Mouse (Mus musculus): Measurements from ENCODE around the gene Grk6. TPM values are rescaled to one million over a fixed set of nuclear protein-coding genes. Genes with fewer than 3 reads are reported as not detected.

The Grk6 gene
- polyA plus RNA-seq, 1 experiment, result 29.1 TPM

- peaks cover 46% of the 10 kb centered on the region for H3K27me3 ChIP-seq (ENCODE audit: control insufficient read depth, insufficient read depth, insufficient read length)
- no peaks in the 10 kb centered on the region for H3K79me2 ChIP-seq (ENCODE audit: control insufficient read depth, insufficient read depth)
- peak overlapping the region; percentile 9 for H3K4me2 ChIP-seq (ENCODE audit: low read depth)
- no peak overlapping the region for H3K4me3 ChIP-seq
- no peak overlapping the region for H3ac ChIP-seq (ENCODE audit: control insufficient read depth, insufficient read length)
- no peak for TF ChIP-seq TCF3 (IDR thresholded peaks at IDR 0.05; ENCODE audit: insufficient read length, low read depth)
- no peak for TF ChIP-seq MYOD1 (IDR thresholded peaks at IDR 0.05; ENCODE audit: control insufficient read depth in 1 of 3, insufficient read length in 2 of 3, low read depth in 2 of 3)
- TF ChIP-seq POLR2AphosphoS2 (IDR thresholded peaks at IDR 0.05; ENCODE audit: insufficient read length, low read depth), result no peak
- no peak for TF ChIP-seq SRF (IDR thresholded peaks at IDR 0.05; ENCODE audit: control insufficient read depth, insufficient read length, low read depth)
- no peak for TF ChIP-seq USF1 (IDR thresholded peaks at IDR 0.05; ENCODE audit: low read depth)
- TF ChIP-seq TCF12 (IDR thresholded peaks at IDR 0.05; ENCODE audit: insufficient read depth, poor library complexity, severe bottlenecking), result no peak
- no peak for TF ChIP-seq CEBPB (IDR thresholded peaks at IDR 0.05; ENCODE audit: insufficient read depth, poor library complexity, severe bottlenecking)
- TF ChIP-seq REST (IDR thresholded peaks at IDR 0.05; ENCODE audit: insufficient read depth, insufficient read length), result no peak
- TF ChIP-seq MAX (IDR thresholded peaks at IDR 0.05; ENCODE audit: low read depth), result no peak
- H3K36me3 ChIP-seq (ENCODE audit: control insufficient read depth, insufficient read depth), result no peaks in the 10 kb centered on the region
These were observed 40.7 kb upstream of the Grk6 start for GRCm38 (mm10) chr13:55403935-55404852.

DNA sequence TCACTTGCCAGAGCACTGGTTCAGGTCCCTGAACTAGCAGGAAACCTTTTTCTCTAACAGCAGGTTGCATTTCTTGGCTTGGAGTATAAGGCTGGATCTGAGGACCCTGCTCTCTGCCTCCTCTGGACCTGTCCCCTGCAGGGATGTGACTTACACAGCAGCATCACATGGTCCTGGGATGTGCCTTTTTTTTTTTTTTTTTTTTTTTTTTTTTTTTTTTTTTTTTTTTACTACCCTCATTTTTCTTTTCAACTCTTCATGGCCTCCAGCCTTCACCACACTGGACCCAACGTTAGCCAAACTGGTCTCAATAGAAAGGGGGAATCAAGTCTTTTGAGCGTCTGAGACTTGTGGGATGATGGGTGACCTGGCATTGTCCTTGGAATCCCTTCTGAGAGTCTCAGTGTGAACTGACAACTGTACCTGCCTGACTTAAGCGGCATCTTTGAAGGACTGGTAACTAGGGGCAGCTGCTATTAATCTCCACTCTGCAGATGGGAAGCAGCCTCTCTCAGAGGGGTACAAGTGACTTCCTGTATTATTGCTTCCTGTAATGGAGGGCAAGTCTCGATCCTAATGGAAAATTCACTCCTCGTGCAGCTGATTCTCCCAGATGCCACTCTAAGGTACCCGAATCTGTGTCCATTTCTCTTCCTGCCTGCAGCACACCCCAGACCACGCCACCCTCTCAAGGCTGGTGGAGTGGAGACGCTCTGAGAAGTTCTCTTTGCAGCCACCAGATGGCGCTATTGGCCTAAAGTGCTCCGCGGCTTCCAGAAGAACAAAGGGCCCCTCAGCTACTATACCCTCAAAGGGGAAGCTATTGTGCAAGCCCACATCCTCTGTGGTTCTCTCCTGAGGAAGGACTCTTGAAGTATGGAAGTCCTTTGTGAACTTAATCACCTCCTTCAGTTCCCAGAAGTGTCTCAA lies 39.8 kb upstream of the Grk6 start:
- peaks cover 37% of the 10 kb centered on the region for H3K27me3 ChIP-seq (ENCODE audit: control insufficient read depth, insufficient read depth, insufficient read length)
- no peaks in the 10 kb centered on the region for H3K36me3 ChIP-seq (ENCODE audit: control insufficient read depth, insufficient read depth)
- no peak overlapping the region for H3K4me2 ChIP-seq (ENCODE audit: low read depth)
- no peak overlapping the region for H3ac ChIP-seq (ENCODE audit: control insufficient read depth, insufficient read length)
- no peak overlapping the region for H3K4me3 ChIP-seq
- no peak for TF ChIP-seq TCF3 (IDR thresholded peaks at IDR 0.05; ENCODE audit: insufficient read length, low read depth)
- TF ChIP-seq MAX (IDR thresholded peaks at IDR 0.05; ENCODE audit: low read depth), result no peak
- peak; percentile 44; the same call in 1 of the 2 replicates for TF ChIP-seq CEBPB (IDR thresholded peaks at IDR 0.05; ENCODE audit: insufficient read depth, poor library complexity, severe bottlenecking)
- TF ChIP-seq REST (IDR thresholded peaks at IDR 0.05; ENCODE audit: insufficient read depth, insufficient read length), result no peak
- no peak for TF ChIP-seq SRF (IDR thresholded peaks at IDR 0.05; ENCODE audit: control insufficient read depth, insufficient read length, low read depth)
- no peaks in the 10 kb centered on the region for H3K79me2 ChIP-seq (ENCODE audit: control insufficient read depth, insufficient read depth)

DNA sequence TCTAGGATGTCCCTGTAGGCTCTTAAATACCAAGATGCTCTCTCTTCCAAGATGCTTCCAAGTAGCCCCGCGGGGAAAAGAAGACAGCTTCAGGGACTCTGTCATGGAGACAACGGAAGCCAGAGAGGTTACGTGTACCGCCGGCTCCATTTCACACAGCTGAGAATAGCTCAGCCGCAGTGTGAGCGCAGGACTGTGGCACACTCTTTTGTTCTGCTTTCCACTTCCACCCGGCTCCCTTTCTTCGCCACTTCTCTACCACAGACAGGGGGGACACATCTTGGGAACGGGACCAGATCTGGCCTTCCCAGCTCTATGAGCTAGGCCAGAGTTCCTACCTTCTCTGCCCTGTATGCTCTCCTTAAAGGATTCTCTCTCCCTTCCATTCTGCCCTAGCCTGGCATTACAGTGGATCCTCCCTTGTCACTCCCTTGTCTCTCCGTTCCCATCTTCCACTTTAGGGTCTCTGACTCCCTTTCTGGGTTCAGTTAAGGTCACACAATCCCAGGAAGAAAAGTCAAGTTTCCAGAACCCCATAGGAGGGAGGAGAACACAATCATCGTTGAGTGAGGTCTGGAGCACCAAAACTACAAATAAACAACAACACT lies 39.0 kb upstream of the Grk6 start:
- H3K36me3 ChIP-seq (ENCODE audit: control insufficient read depth, insufficient read depth), result no peaks in the 10 kb centered on the region
- H3ac ChIP-seq (ENCODE audit: control insufficient read depth, insufficient read length), result no peak overlapping the region
- H3K4me2 ChIP-seq (ENCODE audit: low read depth), result no peak overlapping the region
- no peak overlapping the region for H3K4me3 ChIP-seq
- H3K27me3 ChIP-seq (ENCODE audit: control insufficient read depth, insufficient read depth, insufficient read length), result peaks cover 29% of the 10 kb centered on the region
- no peaks in the 10 kb centered on the region for H3K79me2 ChIP-seq (ENCODE audit: control insufficient read depth, insufficient read depth)
- no peak for TF ChIP-seq SRF (IDR thresholded peaks at IDR 0.05; ENCODE audit: control insufficient read depth, insufficient read length, low read depth)
- TF ChIP-seq USF1 (IDR thresholded peaks at IDR 0.05; ENCODE audit: low read depth), result no peak
- TF ChIP-seq CEBPB (IDR thresholded peaks at IDR 0.05; ENCODE audit: insufficient read depth, poor library complexity, severe bottlenecking), result no peak
- no peak for TF ChIP-seq REST (IDR thresholded peaks at IDR 0.05; ENCODE audit: insufficient read depth, insufficient read length)
- TF ChIP-seq POLR2AphosphoS2 (IDR thresholded peaks at IDR 0.05; ENCODE audit: insufficient read length, low read depth), result no peak
- no peak for TF ChIP-seq MYOD1 (IDR thresholded peaks at IDR 0.05; ENCODE audit: control insufficient read depth in 1 of 3, insufficient read length in 2 of 3, low read depth in 2 of 3)
- TF ChIP-seq TCF12 (IDR thresholded peaks at IDR 0.05; ENCODE audit: insufficient read depth, poor library complexity, severe bottlenecking), result no peak
- no peak for TF ChIP-seq POLR2A (IDR thresholded peaks at IDR 0.05; ENCODE audit: insufficient read length, low read depth)
- TF ChIP-seq E2F4 (IDR thresholded peaks at IDR 0.05; ENCODE audit: insufficient read depth), result no peak
- no peak for TF ChIP-seq MAX (IDR thresholded peaks at IDR 0.05; ENCODE audit: low read depth)
- TF ChIP-seq MYOG (IDR thresholded peaks at IDR 0.05; ENCODE audit: control insufficient read depth in 1 of 3, insufficient read depth in 1 of 3, insufficient read length in 2 of 3, low read depth in 2 of 3), result no peak
- no peak for TF ChIP-seq TCF3 (IDR thresholded peaks at IDR 0.05; ENCODE audit: insufficient read length, low read depth)

- H3K4me3 ChIP-seq, result no peak overlapping the region
- TF ChIP-seq E2F4 (IDR thresholded peaks at IDR 0.05; ENCODE audit: insufficient read depth) (no peak), REST (IDR thresholded peaks at IDR 0.05; ENCODE audit: insufficient read depth, insufficient read length) (no peak), POLR2AphosphoS2 (IDR thresholded peaks at IDR 0.05; ENCODE audit: insufficient read length, low read depth) (no peak)
- H3K27me3 ChIP-seq (ENCODE audit: control insufficient read depth, insufficient read depth, insufficient read length), result peaks cover 25% of the 10 kb centered on the region
- H3K4me2 ChIP-seq (ENCODE audit: low read depth), result no peak overlapping the region
- H3K36me3 ChIP-seq (ENCODE audit: control insufficient read depth, insufficient read depth), result no peaks in the 10 kb centered on the region
- H3ac ChIP-seq (ENCODE audit: control insufficient read depth, insufficient read length), result no peak overlapping the region
- no peaks in the 10 kb centered on the region for H3K79me2 ChIP-seq (ENCODE audit: control insufficient read depth, insufficient read depth)
These were observed 37.5 kb upstream of the Grk6 start for GRCm38 (mm10) chr13:55407341-55407740.

All from myocyte (in vitro differentiated cells).